Mouse (Mus musculus) intestine, embryonic 14.5 days (tissue): ENCODE measurements around the gene Pgap3. TPM values are rescaled to one million over a fixed set of nuclear protein-coding genes. Genes with fewer than 3 reads are reported as not detected.

Experiments
- ATAC-seq: fragments of 200-750 bp; cut with Nextera tagmentation; replicated peaks from 2 replicates; pipeline ENCODE4 v1.8.0; 2017; ENCODE audit warnings: low read depth, moderate number of reproducible peaks, moderate TSS enrichment, moderate library complexity; ENCODE audit not compliant: low FRiP score, low TSS enrichment
- DNase-seq: peaks from one replicate; pipeline ENCODE4 v3.0.0-alpha.2; 2018; ENCODE audit warnings: low spot score
- H3K27ac ChIP-seq: fragments of 300-500 bp; sonication (generic); 2 replicates; pipeline ENCODE4 v1.5.1; 2014; ENCODE audit warnings: low read depth, mild to moderate bottlenecking, control low read depth
- H3K27me3 ChIP-seq: fragments of 300-500 bp; sonication (generic); replicated peaks from 2 replicates; pipeline ENCODE4 v1.6.1; 2014; ENCODE audit warnings: low read length, control low read depth; ENCODE audit not compliant: control insufficient read depth, insufficient read depth
- H3K36me3 ChIP-seq: fragments of 300-500 bp; sonication (generic); 2 replicates; pipeline ENCODE4 v1.6.1; 2014; ENCODE audit warnings: low read length, control low read depth; ENCODE audit not compliant: control insufficient read depth, insufficient read depth
- H3K4me1 ChIP-seq: fragments of 300-500 bp; sonication (generic); replicated peaks from 2 replicates; pipeline ENCODE4 v1.6.1; 2014; ENCODE audit warnings: low read length, control low read depth, mixed read lengths; ENCODE audit not compliant: control insufficient read depth, insufficient read depth
- H3K4me2 ChIP-seq: fragments of 300-500 bp; sonication (generic); 2 replicates; pipeline ENCODE4 v1.6.1; 2014; ENCODE audit warnings: low read length
- H3K4me3 ChIP-seq: fragments of 300-500 bp; sonication (generic); 2 replicates; pipeline ENCODE4 v1.5.1; 2014; ENCODE audit warnings: low read depth, low read length, control low read depth, mixed read lengths
- H3K9ac ChIP-seq: fragments of 300-500 bp; sonication (generic); 2 replicates; pipeline ENCODE4 v1.6.1; 2014; ENCODE audit warnings: mild to moderate bottlenecking, low read length
- H3K9me3 ChIP-seq: fragments of 300-500 bp; sonication (generic); 2 replicates; pipeline ENCODE4 v1.6.1; 2016; ENCODE audit warnings: low read length, control low read depth; ENCODE audit not compliant: control insufficient read depth
- WGBS: fragments of 180-500 bp; shearing (Covaris S2); extraction: QIAGEN DNeasy Blood & Tissue Kit; methylation state at CpG from one replicate; pipeline ENCODE4 v1.1.7; 2014; 5-methylcytosine and 5-hydroxymethylcytosine counted together
- polyA plus RNA-seq: library from polyadenylated mRNA; unstranded; fragments of >200 nt; fragmentation: Nextera tagmentation; extraction: Ambion mirVana; gene quantifications from 2 replicates; pipeline ENCODE4 v1.2.1, GENCODE M21; 2014

Gene Pgap3
- polyA plus RNA-seq, 1 experiment from 2014 or later = 14.1 TPM

- Histone ChIP-seq H3K27ac (no peak overlapping the region), H3K27me3 (no peaks in the 10 kb centered on the region), H3K4me2 (no peak overlapping the region), H3K9me3 (no peaks in the 10 kb centered on the region), H3K4me3 (no peak overlapping the region), H3K9ac (no peak overlapping the region), H3K36me3 (peaks cover 38% of the 10 kb centered on the region), H3K4me1 (peaks cover 26% of the 10 kb centered on the region)
- ATAC-seq (no peak), DNase-seq (no peak)
- WGBS = 69% methylated on average over 6 of the region's 6 CpGs
Measured at GRCm38 (mm10) chr11:98418273-98418672, 18.0 kb upstream of the Pgap3 start.

DNA sequence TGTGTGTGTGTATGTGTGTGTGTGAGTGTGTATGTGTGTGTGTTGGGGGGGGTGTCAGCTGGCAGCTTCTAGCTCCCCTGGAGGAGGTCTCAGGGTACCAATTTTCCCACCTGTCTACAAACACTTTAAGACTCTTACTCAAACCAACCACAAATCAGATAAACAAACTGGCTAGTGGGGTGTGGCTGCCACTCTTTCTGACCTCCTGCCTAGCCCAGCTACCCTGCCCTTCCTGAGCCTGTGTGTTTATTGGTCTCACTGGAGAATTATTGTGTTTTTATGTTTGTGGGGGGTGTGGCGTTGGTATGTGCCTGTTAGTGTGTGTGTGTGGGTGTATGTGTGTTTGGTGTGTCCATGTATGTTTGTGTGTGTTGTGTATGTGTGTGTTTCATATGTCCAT lies 16.8 kb upstream of the Pgap3 start:
- H3K4me1 ChIP-seq = peaks cover 26% of the 10 kb centered on the region
- peaks cover 26% of the 10 kb centered on the region for H3K36me3 ChIP-seq
- ATAC-seq (no peak), DNase-seq (no peak)
- H3K4me2 ChIP-seq = no peak overlapping the region
- H3K27ac ChIP-seq = no peak overlapping the region
- 70% methylated on average over 1 of the region's 1 CpGs for WGBS
- no peaks in the 10 kb centered on the region for H3K9me3 ChIP-seq
- no peaks in the 10 kb centered on the region for H3K27me3 ChIP-seq
- H3K4me3 ChIP-seq = no peak overlapping the region
- no peak overlapping the region for H3K9ac ChIP-seq

DNA sequence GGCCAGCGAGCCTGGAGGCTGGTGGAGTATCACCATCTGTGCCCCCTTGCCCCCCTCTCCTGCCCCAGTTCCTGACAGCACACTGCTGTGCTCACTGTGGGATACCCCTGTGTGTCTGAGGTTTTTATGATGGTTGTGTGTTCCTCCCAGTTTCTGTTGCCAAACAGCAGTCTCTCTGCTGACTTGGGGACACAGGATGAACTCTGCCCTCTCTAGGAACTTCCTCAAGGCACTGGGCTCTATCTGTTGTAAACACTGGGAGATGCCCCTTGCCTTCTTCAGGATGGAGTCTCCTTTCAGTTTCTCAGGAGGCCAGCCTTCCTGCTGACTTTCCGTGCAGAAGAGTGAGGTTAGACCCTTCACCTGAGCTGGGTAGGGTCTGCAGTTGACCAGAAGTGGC lies 13.9 kb upstream of the Pgap3 start:
- Histone ChIP-seq H3K4me1 (peaks cover 40% of the 10 kb centered on the region), H3K36me3 (no peaks in the 10 kb centered on the region), H3K4me3 (peak overlapping the region; percentile 95; the same call in 1 of the 2 replicates), H3K27me3 (no peaks in the 10 kb centered on the region), H3K27ac (no peak overlapping the region), H3K9ac (no peak overlapping the region), H3K9me3 (no peaks in the 10 kb centered on the region), H3K4me2 (peak overlapping the region; percentile 65)
- ATAC-seq = no peak
- no peak for DNase-seq
- WGBS = 18% methylated on average over 2 of the region's 2 CpGs

GRCm38 (mm10) chr11:98413731-98414130 lies 13.4 kb upstream of the Pgap3 start:
- peak overlapping the region; percentile 65 for H3K4me2 ChIP-seq
- no peak overlapping the region; the same call in 1 of the 2 replicates for H3K27ac ChIP-seq
- no peaks in the 10 kb centered on the region for H3K27me3 ChIP-seq
- DNase-seq = peak; percentile 57
- no peak for ATAC-seq
- 12% methylated on average over 7 of the region's 7 CpGs for WGBS
- peaks cover 44% of the 10 kb centered on the region for H3K4me1 ChIP-seq
- H3K4me3 ChIP-seq = peak overlapping the region; percentile 95
- peak overlapping the region; percentile 91 for H3K9ac ChIP-seq
- H3K36me3 ChIP-seq = no peaks in the 10 kb centered on the region
- H3K9me3 ChIP-seq = no peaks in the 10 kb centered on the region

DNA sequence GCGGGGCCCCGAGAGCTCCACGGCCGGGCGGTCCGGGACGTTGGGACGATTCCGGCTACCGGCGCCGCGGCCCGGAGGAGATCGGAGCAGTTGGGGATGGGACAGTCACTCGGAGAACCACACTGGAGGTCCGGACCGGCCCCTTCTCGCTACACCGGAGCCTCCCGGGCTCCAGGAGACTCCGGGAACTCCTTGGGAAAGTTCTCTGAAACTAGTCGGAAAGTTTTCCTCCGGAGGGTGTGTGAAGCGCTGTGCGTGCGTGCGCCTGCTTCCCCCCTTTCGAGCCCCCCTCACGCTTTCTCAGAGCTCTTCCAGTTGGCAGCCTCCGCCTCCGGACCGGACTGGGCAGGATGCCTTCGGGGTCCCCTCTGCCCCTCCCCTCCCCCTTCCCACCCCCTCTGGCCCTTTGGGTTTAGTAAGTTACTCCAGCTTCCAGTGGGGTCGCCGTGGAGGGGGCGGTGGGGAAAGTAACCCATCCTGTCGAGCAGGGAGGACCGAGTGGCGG lies 12.6 kb upstream of the Pgap3 start:
- H3K27me3 ChIP-seq = no peaks in the 10 kb centered on the region
- H3K9ac ChIP-seq = peak overlapping the region; percentile 91
- ATAC-seq = peak; percentile 29; the same call in 1 of the 2 replicates
- H3K36me3 ChIP-seq = no peaks in the 10 kb centered on the region
- H3K27ac ChIP-seq = peak overlapping the region; percentile 87
- peaks cover 45% of the 10 kb centered on the region for H3K4me1 ChIP-seq
- no peaks in the 10 kb centered on the region for H3K9me3 ChIP-seq
- peak; percentile 84 for DNase-seq
- H3K4me2 ChIP-seq = peak overlapping the region; percentile 65
- peak overlapping the region; percentile 95 for H3K4me3 ChIP-seq
- WGBS = under 1% methylated on average over 39 of the region's 40 CpGs

DNA sequence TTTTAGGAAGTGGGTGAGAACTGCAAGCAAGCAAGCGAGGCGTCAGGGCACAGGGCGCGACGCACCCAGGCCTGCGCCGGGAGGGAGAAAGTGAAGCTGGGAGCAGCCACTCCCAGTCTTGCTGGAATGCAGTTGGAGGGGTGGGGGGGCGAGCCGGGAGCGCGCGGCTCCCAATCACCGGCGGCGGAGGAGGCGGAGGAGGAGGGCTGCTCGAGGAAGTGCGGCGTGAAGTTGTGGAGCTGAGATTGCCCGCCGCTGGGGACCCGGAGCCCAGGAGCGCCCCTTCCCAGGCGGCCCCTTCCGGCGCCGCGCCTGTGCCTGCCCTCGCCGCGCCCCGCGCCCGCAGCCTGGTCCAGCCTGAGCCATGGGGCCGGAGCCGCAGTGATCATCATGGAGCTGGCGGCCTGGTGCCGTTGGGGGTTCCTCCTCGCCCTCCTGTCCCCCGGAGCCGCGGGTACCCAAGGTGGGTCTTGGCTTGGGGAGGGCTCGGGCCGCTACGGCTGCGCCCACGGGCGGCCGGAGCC lies 12.0 kb upstream of the Pgap3 start, which contains the start of gene Erbb2:
Gene Erbb2 (plus strand): TSS at position 198 of the 524 bp plus-strand sequence.
- peak; percentile 89 for DNase-seq
- Histone ChIP-seq H3K27ac (peak within 1 kb of the TSS; percentile 87), H3K27me3 (no peaks in the 10 kb centered on the region), H3K4me2 (peak within 1 kb of the TSS; percentile 65), H3K9ac (peak within 1 kb of the TSS; percentile 91), H3K4me1 (peaks cover 45% of the 10 kb centered on the region), H3K4me3 (peak within 1 kb of the TSS; percentile 95), H3K9me3 (no peaks in the 10 kb centered on the region), H3K36me3 (no peaks in the 10 kb centered on the region)
- peak; percentile 84 for ATAC-seq
- under 1% methylated on average over 36 of the region's 49 CpGs for WGBS

GRCm38 (mm10) chr11:98409341-98409822 lies 9.1 kb upstream of the Pgap3 start:
- peak overlapping the region; percentile 0; the same call in 1 of the 2 replicates for H3K9ac ChIP-seq

DNA sequence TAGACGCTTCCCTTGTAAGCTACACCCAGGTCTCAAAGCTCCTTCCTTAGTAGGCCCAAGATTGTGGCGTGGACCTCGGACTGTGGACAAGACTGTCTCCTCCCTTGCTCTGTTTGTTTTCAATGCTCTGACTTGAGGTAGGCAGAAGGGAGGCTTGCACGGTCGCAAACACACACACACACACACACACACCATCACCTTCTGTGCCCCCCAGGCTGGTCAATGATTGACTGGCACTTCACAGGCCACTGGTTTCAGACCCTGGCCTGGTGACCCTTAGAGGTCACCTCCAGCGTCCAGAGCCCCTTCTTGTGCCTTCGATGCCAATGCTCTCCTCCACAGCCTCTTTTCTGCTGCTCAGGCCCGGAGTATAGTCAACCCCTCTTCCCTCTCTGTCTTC lies 8.6 kb upstream of the Pgap3 start:
- no peaks in the 10 kb centered on the region for H3K36me3 ChIP-seq
- H3K4me2 ChIP-seq = peak overlapping the region; percentile 42
- peaks cover 24% of the 10 kb centered on the region for H3K4me1 ChIP-seq
- no peaks in the 10 kb centered on the region for H3K9me3 ChIP-seq
- DNase-seq (no peak), ATAC-seq (no peak)
- H3K27ac ChIP-seq = peak overlapping the region; percentile 39
- peak overlapping the region; percentile 0; the same call in 1 of the 2 replicates for H3K9ac ChIP-seq
- H3K4me3 ChIP-seq = 0 out of 2 replicates have a peak overlapping the region, but pooled peaks have one; percentile 15
- no peaks in the 10 kb centered on the region for H3K27me3 ChIP-seq
- 38% methylated on average over 8 of the region's 8 CpGs for WGBS

More at GRCm38 (mm10) chr11:98409341-98409822, 9.1 kb upstream of the Pgap3 start:
- peak; percentile 66 for DNase-seq
- Histone ChIP-seq H3K9me3 (no peaks in the 10 kb centered on the region), H3K4me3 (0 out of 2 replicates have a peak overlapping the region, but pooled peaks have one; percentile 15), H3K36me3 (no peaks in the 10 kb centered on the region), H3K27ac (peak overlapping the region; percentile 39; the same call in 1 of the 2 replicates), H3K27me3 (no peaks in the 10 kb centered on the region), H3K4me1 (peaks cover 29% of the 10 kb centered on the region), H3K4me2 (peak overlapping the region; percentile 42)
- ATAC-seq = peak; percentile 61; the same call in 1 of the 2 replicates
- WGBS = 5% methylated on average over 10 of the region's 10 CpGs
